Mouse (Mus musculus): ENCODE measurements around the gene Crybg2.

DNA sequence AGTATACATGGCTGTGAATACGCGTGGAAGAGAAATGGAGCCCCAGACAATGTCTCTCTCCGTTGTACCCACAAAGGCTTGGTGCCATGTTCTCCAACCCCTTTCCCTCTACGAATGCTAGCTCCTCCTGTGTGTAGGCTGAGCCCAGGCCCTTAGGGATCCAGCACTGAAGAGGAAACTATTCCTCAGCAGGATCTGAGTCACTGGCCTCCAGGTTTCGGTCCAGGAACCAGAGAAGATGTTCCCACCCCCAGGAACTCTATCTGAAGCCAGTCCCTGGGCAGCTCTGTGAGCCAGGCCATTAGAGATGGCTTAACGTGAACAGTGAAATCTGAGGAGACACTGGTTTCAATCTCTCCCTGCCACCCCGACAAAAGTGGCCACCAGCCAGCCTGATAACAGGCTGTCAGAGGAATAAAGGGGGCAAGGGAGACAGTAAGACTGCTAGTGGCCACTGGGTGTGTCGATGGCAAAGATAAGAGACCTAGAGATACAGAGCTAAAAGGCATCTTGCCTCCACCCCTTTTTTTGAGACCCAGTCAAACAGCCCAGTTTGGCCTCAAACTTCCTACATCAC is 72.0 kb downstream of the Crybg2 start:
- TF ChIP-seq POLR2A (IDR thresholded peaks at IDR 0.05; ENCODE audit: extremely low read depth, insufficient read depth, low read length) (no peak), CTCF (IDR thresholded peaks at IDR 0.05; ENCODE audit: low read depth, low read length) (no peak)
